Mouse (Mus musculus): ENCODE results near the gene Ndufv3. TPM values are rescaled to one million over a fixed set of nuclear protein-coding genes. Genes with fewer than 3 reads are reported as not detected.

The Ndufv3 gene
- polyA plus RNA-seq, 1 experiment from 2014 or later, result 250 TPM

Small RNAs within 50 kb of the gene (microRNA-seq; reads per million reads assigned to microRNA genes)
- not detected for gene Gm24970

Other genes with a start within 250 kb of the Ndufv3 start
- gene Rsph1, start 242.7 kb upstream of the Ndufv3 start, polyA plus RNA-seq (2014; fragmentation: Nextera tagmentation; extraction: Ambion mirVana), result 0.95 and 1.7 TPM in 2 replicates
- 11.2 and 13.9 TPM in 2 replicates for gene Slc37a1, start 233.3 kb upstream of the Ndufv3 start, polyA plus RNA-seq (2014; fragmentation: Nextera tagmentation; extraction: Ambion mirVana)
- gene Pde9a, start 133.9 kb upstream of the Ndufv3 start, polyA plus RNA-seq (2014; fragmentation: Nextera tagmentation; extraction: Ambion mirVana), result 34.5 and 35.5 TPM in 2 replicates
- 40.1 and 42.5 TPM in 2 replicates for gene Wdr4, start 135 bp upstream of the Ndufv3 start, polyA plus RNA-seq (2014; fragmentation: Nextera tagmentation; extraction: Ambion mirVana)
- gene Pknox1, start 44.6 kb downstream of the Ndufv3 start, polyA plus RNA-seq (2014; fragmentation: Nextera tagmentation; extraction: Ambion mirVana), result 46.4 and 52.4 TPM in 2 replicates
- gene Cbs, start 117.1 kb downstream of the Ndufv3 start, polyA plus RNA-seq (2014; fragmentation: Nextera tagmentation; extraction: Ambion mirVana), result 1.3 and 2.4 TPM in 2 replicates
- 196 and 205 TPM in 2 replicates for gene U2af1, start 138.8 kb downstream of the Ndufv3 start, polyA plus RNA-seq (2014; fragmentation: Nextera tagmentation; extraction: Ambion mirVana)
- not detected in 2 replicates for gene Cryaa, start 157.7 kb downstream of the Ndufv3 start, polyA plus RNA-seq (2014; fragmentation: Nextera tagmentation; extraction: Ambion mirVana)